Mouse (Mus musculus) CH12F3 (cell line): ENCODE results near the gene Lgmn.

Experiments used
- in situ Hi-C: fragments of 300-500 bp; cut with MboI; formaldehyde crosslinking; loops from 2 replicates; pipeline ENCODE4 v1.14.3; 2020; ENCODE audit warnings: low sequenced_read_pairs

The Lgmn gene

DNA sequence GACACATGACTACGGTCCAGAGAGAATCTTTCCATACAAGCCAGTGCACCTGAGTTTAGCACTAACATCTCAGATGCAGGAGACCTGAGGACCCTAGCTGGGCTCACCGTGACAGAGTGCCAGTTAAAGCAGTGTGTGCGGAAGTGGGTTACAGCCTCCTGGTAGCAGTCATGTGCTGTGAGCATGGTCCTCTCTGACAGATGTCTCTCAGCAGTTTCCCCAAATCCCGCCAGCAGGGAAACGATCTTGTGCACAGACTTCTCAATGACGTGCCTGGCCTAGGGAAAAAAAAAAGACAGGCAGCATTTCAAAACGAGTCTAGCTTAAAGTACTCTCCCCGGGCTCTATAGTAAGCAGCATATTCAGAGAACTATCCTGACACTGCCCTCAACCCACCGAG, 44.1 kb downstream of the Lgmn start:
- in situ Hi-C loops = loop anchor here (5.0 kb wide), 1 partner anchor 72 kb away; the partner anchor contains the start of gene Golga5

DNA sequence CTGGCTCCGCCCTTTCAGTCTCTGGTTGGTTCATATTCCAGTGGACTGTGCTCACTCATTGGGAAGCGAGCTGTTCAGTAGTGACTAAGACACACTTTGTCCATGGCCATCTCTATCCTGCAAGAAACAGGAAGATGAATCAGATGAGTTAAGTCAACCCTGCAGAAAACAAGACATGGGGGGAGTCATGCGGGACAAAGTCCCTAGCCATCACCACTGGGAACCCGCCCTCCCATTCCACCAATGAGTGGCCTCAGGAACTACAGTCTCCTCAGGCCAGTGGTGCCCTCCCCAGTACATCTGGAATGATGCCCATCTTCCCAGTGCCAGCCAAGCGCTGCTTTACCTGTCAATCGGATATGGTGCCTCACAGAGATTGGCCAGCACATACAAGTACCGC, 45.1 kb downstream of the Lgmn start:
- in situ Hi-C loops = no loop called here

DNA sequence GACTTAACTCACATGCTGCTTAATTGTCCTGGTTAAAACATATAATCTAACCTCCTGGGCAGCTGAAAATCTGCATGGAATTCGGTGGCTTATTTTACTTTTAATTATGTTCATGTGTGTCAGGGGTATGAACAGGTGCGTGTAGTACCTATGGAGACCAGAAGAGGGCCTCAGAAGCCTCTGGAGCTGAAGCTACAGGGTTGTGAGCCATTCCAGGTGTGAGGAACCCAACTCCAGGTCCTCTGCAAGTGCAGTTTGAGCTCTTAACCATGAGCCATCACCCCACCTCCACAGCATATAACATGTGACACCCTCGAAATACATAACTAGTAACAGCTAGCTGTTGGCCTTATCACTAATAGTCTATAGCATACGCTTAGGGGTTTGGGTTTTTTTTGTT, 47.6 kb downstream of the Lgmn start:
- in situ Hi-C loops = no loop called here

DNA sequence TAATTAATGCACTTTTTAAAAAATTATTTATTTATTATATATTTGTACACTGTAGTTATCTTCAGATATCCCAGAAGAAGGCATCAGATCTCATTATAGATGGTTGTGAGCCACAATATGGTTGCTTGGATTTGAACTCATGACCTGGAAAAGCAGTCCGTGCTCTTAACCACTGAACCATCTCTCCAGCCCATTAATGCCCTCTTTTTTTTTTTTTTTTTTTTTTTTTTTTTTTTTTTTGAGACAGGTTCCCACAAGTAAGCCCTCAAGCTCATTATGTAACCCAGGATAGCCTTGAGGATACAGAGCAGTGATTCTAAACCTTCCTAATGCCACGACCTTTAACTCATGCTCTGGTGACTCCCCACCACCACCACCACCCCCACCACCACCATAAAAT, 48.5 kb downstream of the Lgmn start:
- in situ Hi-C loops = no loop called here

DNA sequence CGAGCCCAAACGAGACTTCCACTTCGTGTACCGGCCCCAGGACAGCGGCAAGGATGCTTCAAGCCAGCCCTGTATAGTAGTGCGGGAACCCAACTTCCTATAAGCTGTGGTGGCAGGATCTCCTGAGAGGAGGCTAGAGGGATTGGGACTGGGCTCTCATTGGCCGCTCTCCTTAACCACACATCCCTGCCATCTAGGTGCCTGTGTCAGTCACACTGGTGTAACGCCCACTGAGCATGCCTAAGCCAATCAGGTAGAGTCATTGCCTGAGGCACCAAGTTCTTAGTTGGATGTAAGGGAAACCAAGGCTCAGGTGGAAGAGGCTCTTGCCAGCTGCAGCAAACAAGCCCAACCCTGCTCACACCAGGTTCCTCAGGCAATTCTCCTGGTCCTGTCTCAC, 49.6 kb downstream of the Lgmn start:
- in situ Hi-C loops = no loop called here

DNA sequence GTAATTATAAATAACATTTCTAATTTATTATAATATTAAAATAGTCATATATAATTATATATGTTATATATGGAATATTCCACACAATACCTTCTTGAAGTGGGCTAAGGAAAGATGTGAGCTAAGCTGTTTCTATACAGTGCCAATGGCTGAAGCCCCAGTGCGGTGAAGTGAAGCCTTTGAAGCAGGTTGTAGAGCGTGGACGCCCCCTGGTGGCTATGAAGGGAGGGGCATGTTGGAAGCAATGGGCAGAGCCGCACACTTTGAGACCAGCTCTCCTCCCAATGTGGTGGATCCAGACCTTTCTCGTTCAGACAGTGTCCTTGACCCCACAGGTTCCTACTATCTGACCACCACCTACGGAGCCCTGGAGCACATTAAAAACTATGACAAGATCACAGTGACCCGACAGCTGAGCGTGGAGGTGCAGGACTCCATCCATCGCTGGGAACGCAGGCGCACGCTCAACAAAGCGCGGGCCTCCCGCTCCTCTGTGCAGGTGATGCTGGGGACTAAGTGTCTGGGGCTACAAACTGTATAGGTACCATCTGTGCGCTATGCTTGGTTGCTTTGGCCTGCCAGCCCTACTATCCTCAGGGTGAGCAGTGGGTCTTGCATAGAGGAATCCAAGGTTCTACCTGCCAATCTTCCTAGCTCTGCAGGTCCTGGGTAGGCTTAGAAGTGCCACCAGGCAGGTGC, 52.2 kb downstream of the Lgmn start:
- in situ Hi-C loops = loop anchor here (5.0 kb wide), 1 partner anchor 395 kb away; no protein-coding TSS in a partner anchor

DNA sequence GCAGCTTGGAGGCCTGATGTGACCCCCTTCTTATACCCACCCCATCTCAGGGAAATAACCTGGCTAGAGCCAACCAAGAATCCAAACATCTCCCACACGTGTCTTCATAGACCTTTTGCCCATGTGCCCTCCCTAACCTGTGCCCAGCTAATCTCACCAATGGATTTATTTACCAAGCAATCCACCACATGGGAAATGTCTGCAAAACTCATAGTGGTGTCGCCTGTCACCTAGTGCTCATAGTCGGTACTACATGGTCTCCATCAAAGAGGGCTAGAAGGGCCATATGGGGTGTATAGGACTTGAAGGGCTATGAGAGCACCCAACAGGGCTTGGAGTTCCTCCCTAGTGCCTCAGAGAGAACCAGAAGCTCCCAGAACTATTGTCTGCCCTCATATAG, 54.8 kb downstream of the Lgmn start:
- in situ Hi-C loops = loop anchor here (5.0 kb wide), 1 partner anchor 393 kb away; no protein-coding TSS in a partner anchor

DNA sequence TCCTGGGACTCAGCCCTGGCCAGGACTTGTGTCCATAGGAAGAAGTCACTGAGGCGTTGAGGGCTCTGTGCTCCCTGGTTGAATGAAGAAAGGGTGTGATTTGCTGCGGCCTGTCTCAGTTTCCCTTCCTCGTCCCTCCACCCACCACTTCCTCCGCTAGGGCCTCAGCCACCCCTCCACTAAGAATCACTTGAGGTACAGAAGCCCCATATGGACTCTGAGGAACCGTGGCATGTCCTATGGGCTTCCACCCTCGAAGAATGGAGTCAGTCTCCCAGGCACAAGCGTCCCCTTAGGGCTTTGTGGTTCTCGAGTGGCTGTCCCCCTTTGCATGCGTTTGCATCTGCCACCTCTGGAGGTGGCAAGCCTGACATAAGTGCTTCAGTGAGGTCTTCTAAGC, 56.3 kb downstream of the Lgmn start:
- in situ Hi-C loops = no loop called here

DNA sequence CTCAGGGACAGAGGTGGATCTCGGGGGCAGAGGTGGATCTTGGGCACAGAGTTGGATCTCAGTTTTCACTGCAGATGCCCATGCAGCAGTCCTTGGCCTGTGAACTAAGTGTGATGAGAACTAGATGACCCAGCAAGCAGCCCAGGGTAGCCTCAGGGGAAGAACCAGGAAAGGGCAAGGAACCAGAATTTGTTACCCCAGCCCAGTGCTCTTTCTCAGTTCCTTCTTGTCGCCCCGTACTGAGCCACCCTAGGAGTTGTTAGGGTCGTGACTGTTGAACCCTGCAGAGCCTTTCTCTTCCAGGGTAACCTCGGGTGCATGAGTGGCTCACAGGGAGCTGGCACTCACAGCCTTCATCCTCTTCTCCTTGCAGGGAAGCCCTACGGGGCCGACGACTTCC, 57.4 kb downstream of the Lgmn start:
- in situ Hi-C loops = no loop called here

DNA sequence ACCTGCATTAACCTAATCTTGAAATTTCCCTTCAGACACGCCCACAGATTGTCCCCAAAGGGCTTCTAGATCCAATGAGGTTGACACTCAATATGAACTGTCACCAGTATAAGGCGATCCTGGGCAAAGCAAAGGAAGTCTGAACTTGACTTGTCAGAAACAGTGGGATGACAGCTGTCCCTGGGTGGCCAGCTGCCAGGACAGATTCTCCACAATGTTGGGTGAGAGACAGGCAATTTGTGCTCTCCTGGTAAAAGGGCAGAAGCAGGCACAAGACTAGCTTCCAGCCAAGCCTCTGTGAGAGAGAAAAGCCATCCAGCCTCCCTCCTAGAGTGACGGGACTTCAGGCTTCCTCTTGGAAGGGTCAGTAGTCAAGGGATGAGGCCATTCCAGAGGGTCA, 67.3 kb downstream of the Lgmn start:
- in situ Hi-C loops = no loop called here

DNA sequence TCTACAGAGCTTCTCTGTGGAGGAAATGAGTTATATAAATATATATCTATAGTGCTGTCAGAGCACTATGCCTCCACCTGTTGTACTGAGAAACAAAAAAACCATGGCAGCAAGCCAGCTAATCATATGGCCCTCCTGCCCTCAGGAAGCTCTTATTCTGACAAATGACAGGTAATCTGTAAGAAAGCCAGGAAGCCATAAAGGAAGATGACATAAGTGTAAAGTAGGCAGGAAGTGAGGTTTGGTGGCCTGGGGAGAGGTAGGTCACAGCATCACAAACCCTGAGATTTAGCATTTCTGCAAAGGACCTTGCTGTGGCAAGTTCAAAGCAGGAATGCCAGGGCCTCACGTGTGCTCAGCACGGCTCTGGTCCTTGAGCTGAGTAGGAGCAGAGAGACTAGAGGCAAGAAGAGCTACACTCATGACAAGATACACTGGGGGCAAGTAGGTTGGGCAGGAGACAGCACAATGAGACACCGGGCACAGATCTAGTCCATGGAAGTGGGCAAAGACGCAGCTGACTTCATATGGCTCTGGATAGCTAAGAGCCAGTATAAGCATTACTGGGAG, 68.6 kb downstream of the Lgmn start:
- in situ Hi-C loops = no loop called here

DNA sequence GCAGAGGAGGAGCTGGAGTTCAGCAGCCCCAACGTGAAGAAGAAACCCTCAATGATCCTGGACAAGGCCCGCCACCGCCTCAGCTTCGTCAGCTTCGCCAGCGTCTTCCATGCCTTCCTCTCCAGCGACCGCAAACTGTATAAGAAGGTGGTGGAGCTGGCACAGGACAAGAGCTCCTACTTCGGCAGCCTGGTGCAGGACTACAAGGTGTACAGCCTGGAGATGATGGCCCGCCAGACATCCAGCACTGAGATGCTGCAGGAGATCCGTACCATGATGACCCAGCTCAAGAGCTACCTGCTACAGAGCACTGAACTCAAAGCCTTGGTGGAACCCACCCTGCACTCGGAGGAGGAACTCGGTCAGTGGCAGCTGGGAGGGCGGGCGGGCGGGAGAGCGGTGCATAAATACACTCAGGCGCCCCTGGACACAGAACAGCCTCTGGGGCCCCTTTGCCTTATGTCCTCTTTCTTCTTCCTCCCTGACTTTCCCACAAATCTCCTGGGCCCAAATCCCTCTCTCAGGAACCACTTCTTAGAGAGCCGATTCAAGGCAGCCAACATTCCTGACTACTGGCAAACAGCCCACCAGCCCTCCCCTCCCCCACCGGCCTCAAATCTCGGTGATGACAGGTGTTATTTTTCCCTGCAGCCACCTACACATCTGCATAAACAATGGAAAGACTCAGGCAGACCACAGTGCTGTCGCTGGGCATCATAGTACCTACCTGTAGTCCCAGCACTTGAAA, 70.0 kb downstream of the Lgmn start:
- in situ Hi-C loops = no loop called here

DNA sequence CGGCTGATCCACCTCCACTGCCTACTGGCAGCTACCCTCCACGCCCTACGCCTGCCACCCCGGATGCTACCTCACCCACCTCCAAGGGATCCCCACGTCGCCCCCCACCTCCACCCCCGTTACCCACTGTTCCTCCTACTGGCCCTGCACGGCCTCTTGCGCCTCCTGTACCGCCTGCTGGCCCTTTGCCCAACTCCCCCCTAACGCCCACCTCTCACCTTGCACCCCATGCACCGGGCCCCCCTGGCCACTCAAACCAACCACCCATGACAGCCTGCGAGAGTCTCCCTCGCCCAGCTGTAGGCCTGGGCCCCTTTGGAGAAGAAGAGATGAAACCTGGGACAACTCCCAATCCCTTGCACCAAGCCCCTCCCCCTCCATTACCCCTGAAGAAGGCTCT, 71.1 kb downstream of the Lgmn start:
- in situ Hi-C loops = no loop called here

DNA sequence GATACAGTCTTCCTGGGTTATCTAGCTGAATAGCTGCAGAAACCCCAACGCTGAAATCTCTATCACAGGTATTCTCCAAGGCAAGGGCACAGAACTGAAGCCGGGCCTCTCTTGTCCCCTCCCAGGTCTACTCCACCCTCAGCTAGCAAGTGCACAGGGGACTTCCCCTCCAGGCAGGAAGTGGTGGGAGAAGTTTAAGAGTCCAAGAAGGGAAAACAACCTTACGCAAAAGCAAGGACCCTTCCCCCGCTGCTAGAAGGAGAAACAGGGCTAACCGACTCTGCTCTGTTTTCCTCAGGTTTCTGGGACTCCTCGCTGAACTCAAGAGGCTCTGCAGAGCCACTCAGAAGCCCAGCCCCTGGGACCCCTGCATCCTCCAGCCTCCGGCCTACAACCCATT, 71.5 kb downstream of the Lgmn start:
- in situ Hi-C loops = no loop called here

DNA sequence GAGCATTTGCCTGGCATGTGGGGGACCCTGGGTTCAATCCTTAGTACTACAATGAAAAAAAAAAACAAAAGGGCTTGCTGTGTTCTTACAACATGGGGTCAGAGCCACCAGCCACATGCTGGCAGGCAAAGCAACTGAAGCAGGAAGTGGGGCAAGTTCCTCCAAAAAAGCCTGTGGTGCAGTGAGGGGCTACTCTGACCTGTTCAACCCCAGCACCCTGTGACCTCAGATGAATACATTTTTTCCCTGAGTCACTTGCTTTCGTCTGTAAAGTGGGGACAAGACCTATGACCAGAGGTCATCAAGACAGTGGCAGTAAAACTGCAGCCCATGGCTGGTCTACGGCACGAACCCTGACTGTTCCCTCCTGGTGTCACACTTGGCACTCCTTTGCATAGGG, 72.5 kb downstream of the Lgmn start:
- in situ Hi-C loops = no loop called here

DNA sequence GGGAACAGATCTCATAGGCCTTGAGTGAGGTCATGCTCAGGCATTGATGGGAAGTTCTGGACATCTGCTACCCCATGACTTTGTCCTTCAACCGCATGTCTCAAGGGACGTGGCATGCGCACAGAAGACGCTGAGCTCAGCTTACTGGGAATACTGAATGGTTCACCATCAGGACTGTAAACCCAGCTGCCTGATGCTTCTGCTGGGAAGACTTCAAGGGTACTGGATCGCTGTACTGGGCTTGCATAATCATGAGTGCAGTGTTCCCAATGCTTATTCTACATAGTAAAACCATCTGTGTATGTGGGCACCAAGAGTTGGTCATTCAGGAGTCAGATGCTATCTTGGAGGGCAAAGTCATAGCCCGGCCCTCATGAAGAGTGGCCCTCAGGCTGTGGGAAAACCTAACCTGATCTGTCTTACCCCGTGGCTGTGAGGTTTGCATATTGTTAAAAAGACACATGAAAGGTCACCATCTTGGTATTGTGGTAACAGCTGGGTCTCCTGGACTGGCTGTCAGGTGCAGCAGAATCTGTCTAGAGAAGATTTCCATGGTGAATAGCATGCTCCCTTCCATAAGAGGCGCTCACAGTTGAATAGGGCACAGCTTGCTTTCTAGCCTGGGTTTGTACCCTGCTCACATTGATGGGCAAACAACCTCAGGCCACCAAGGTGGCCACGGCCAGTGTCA, 73.3 kb downstream of the Lgmn start:
- in situ Hi-C loops = no loop called here

DNA sequence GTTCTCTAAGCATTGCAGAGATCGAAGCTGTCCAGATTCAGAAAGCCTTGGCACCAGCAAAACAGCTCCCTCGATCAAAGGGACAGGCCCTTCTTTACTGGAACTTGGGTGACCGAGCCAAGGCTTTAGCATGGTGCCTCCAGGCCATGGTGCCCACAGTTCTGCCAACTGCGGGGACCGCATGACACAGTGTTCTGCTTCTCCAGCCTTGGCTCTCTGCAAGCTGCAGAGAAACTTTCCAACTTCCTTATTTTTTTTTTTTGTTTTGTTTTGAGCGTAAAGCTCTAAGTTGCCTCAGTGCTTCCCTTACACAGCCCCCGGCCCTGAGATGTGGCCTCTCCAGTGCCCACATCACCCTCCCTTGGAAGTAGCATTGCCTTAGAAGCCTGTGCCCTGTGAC, 74.6 kb downstream of the Lgmn start:
- in situ Hi-C loops = no loop called here

DNA sequence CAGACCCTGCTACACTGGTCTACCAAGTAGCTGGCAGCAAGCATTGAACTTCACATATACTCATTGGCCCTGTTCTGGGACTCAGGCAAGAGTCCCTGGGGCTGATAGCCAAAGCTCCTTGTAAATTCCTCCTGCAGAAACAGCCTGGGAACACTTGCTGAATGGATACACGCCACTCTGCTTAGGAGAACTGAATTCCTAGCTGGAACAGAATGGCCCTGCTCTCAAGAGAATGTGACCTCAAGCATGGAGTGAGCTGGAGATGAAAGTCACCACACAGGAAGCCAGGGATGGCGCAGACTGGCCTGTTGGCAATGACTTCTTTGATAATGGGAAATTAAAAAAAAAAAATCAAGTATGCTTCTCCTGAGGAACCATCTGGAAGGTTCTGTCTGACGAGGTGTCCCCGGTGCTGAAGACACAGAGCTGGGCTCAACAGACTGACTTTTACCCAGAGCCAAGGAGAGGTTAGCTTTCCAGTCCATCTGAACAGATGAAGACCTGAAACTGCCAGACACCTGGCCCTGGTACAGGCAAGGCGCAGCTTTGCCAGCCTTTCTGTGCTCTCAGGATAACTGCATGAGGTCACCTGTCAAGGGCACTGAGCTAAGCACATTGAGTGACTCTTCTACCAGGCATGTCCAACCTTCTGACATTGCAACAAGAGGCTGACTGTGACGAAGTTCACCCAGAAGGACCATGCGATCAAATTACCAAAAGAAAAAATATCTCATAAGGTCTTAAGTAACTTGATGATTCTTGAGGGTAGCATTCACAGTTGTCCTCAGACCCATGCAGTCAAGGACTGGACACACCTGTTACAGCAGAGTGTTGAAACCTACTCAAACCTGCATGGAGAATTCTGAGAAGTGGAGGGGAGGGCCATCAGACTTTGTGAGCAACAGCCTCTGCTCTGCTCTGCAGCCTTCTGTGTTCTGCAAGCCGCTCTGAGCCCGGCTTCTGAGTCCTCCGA, 78.1 kb downstream of the Lgmn start:
- in situ Hi-C loops = no loop called here

DNA sequence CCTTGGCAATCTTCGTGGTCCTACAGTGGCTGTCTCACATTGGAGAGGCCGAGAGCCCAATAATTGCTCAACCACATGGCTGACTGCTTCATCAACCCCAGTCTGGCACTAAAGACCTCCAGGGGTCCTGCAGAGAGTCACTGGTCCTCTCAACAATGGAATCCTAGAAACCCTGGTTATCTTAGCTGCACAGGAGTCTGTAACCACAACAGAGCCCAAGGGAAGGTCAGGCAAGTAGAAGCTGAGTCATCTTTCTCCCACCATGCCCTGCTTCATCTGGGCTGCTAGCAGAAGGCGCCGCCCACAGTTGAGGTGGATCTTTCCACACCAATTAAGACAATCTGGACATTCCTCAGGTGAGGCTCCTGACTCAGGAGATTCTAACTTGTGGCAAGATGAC, 80.2 kb downstream of the Lgmn start:
- in situ Hi-C loops = no loop called here

DNA sequence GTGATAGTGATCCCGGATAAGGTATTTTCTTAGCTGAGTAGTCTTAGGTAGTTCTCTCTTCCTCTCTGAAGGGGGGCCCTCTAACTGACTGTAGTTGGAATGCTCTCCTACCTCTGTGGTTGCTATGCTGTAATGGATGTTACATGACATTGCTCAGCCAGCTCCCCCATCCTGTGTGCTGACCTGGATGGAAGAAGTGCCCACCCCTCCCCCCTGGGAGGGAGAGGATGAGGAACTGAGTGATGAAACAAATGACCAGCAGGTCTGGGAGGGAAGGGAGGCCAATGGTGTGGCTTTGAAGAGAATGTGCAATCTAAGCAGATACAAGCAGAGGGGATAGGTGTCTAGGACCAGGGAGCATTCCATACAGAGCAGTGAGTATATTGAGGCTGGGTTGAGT, 82.8 kb downstream of the Lgmn start:
- in situ Hi-C loops = no loop called here
